ENCODE assay signal across 30 mouse cellular contexts in genomic region chr9:111632833-111633232, GRCm38 (mm10). TPM values are rescaled to one million over a fixed set of nuclear protein-coding genes. Genes with fewer than 3 reads are reported as not detected.
A peak's percentile ranks its signal among the peaks of the same experiment; 100 is the strongest.
DNase-seq lines count a peak whose midpoint lies in the region; ATAC-seq and TF ChIP-seq lines count a peak whose summit lies in the region.
"Had no signal": no experiment of that assay in that cellular context is flagged by ENCODE, and none has a peak within 500 bp of the region (broad histone marks: within the 10 kb centered on the region; RNA-seq: fewer than 3 reads in every experiment).

No protein-coding gene starts in this region.

- no peak overlapping the region for H3K9ac ChIP-seq in forebrain, embryonic 14.5 days (ENCODE audit: low read length)
- H3K9ac ChIP-seq in forebrain, postnatal 0 days, result no peak overlapping the region
- no peak overlapping the region for H3K9ac ChIP-seq in kidney, postnatal 0 days (ENCODE audit: low read depth, low read length)
- H3K9ac ChIP-seq: hindbrain, embryonic 12.5 days; limb, embryonic 13.5 days; lung, embryonic 15.5 days; midbrain, embryonic 15.5 days; neural tube, embryonic 15.5 days had no signal

- H3K27me3 ChIP-seq in forebrain, embryonic 14.5 days (replicated peaks; ENCODE audit: control insufficient read depth, insufficient read depth, low read length), result no peaks in the 10 kb centered on the region
- H3K27me3 ChIP-seq in forebrain, postnatal 0 days (ENCODE audit: insufficient read depth, low read length), result no peaks in the 10 kb centered on the region
- H3K27me3 ChIP-seq in kidney, postnatal 0 days (ENCODE audit: insufficient read depth, low read length), result no peaks in the 10 kb centered on the region
- H3K27me3 ChIP-seq: hindbrain, embryonic 12.5 days; limb, embryonic 13.5 days; lung, embryonic 15.5 days; midbrain, embryonic 15.5 days; neural tube, embryonic 15.5 days had no signal

- H3K9me3 ChIP-seq in forebrain, embryonic 14.5 days (replicated peaks; ENCODE audit: control insufficient read depth, low read length), result no peaks in the 10 kb centered on the region
- no peaks in the 10 kb centered on the region for H3K9me3 ChIP-seq in forebrain, postnatal 0 days (ENCODE audit: low read length)
- no peaks in the 10 kb centered on the region for H3K9me3 ChIP-seq in kidney, postnatal 0 days (replicated peaks; ENCODE audit: low read length)
- H3K9me3 ChIP-seq: hindbrain, embryonic 12.5 days; limb, embryonic 13.5 days; lung, embryonic 15.5 days; midbrain, embryonic 10.5 days; midbrain, embryonic 15.5 days; neural tube, embryonic 15.5 days had no signal

- intact Hi-C loops in gastrocnemius, postnatal 36 days (cut with DNase I), result no loop called here

- H3K4me1 ChIP-seq in forebrain, embryonic 14.5 days (ENCODE audit: control insufficient read depth, insufficient read depth, low read length), result no peaks in the 10 kb centered on the region
- no peaks in the 10 kb centered on the region for H3K4me1 ChIP-seq in forebrain, postnatal 0 days (ENCODE audit: insufficient read depth)
- H3K4me1 ChIP-seq in kidney, postnatal 0 days (replicated peaks; ENCODE audit: insufficient read depth, low read length), result no peaks in the 10 kb centered on the region
- H3K4me1 ChIP-seq: hindbrain, embryonic 12.5 days; limb, embryonic 13.5 days; lung, embryonic 15.5 days; midbrain, embryonic 10.5 days; midbrain, embryonic 15.5 days; neural tube, embryonic 15.5 days had no signal

- TF ChIP-seq CTCF in forebrain, postnatal 0 days (IDR thresholded peaks at IDR 0.05; ENCODE audit: low read depth), result no peak
- no peak for TF ChIP-seq CTCF in kidney, postnatal 0 days (IDR thresholded peaks at IDR 0.05; ENCODE audit: low read depth)

- H3K4me2 ChIP-seq in forebrain, embryonic 14.5 days (ENCODE audit: low read length), result no peak overlapping the region
- no peak overlapping the region for H3K4me2 ChIP-seq in forebrain, postnatal 0 days (ENCODE audit: low read depth)
- no peak overlapping the region for H3K4me2 ChIP-seq in kidney, postnatal 0 days (ENCODE audit: low read length)
- H3K4me2 ChIP-seq: hindbrain, embryonic 12.5 days; limb, embryonic 13.5 days; liver, embryonic 11.5 days; lung, embryonic 15.5 days; midbrain, embryonic 15.5 days; neural tube, embryonic 15.5 days had no signal

- H3K36me3 ChIP-seq in forebrain, embryonic 14.5 days (ENCODE audit: control insufficient read depth, insufficient read depth, low read length), result no peaks in the 10 kb centered on the region
- no peaks in the 10 kb centered on the region for H3K36me3 ChIP-seq in forebrain, postnatal 0 days (ENCODE audit: insufficient read depth)
- H3K36me3 ChIP-seq in kidney, postnatal 0 days (ENCODE audit: insufficient read depth, low read length), result no peaks in the 10 kb centered on the region
- H3K36me3 ChIP-seq: hindbrain, embryonic 12.5 days; limb, embryonic 13.5 days; lung, embryonic 15.5 days; midbrain, embryonic 10.5 days; midbrain, embryonic 15.5 days; neural tube, embryonic 15.5 days had no signal

- peak; percentile 5; the same call in 1 of the 2 replicates for ATAC-seq in forebrain, embryonic 14.5 days
- no peak for ATAC-seq in forebrain, postnatal 0 days
- peak; percentile 46; the same call in 1 of the 2 replicates for ATAC-seq in kidney, postnatal 0 days (replicated peaks; ENCODE audit: low FRiP score, low read depth)
- ATAC-seq: activated CD4-positive, CD25-positive, alpha-beta regulatory T cell, adult 4 months; CD4-positive, CD25-positive, alpha-beta regulatory T cell, adult 4 months; intestine, embryonic 16.5 days; midbrain, embryonic 15.5 days had no signal

- WGBS in forebrain, embryonic 14.5 days, result 4% methylated on average over 4 of the region's 4 CpGs
- 21% methylated on average over 4 of the region's 4 CpGs for WGBS in forebrain, postnatal 0 days
- WGBS in kidney, postnatal 0 days, result 67% methylated on average over 4 of the region's 4 CpGs

- H3K27ac ChIP-seq in forebrain, embryonic 14.5 days (ENCODE audit: low read depth, low read length), result no peak overlapping the region
- no peak overlapping the region for H3K27ac ChIP-seq in forebrain, postnatal 0 days (ENCODE audit: low read depth, low read length)
- H3K27ac ChIP-seq in kidney, postnatal 0 days, result no peak overlapping the region
- H3K27ac ChIP-seq: hindbrain, embryonic 12.5 days; limb, embryonic 13.5 days; lung, embryonic 15.5 days; midbrain, embryonic 10.5 days; midbrain, embryonic 15.5 days; neural tube, embryonic 15.5 days; stomach, postnatal 0 days had no signal

- DNase-seq in forebrain, embryonic 14.5 days (ENCODE audit: low spot score), result peak; percentile 8
- DNase-seq in forebrain, postnatal 0 days, result no peak
- DNase-seq in kidney, postnatal 0 days (ENCODE audit: low spot score), result no peak
- no peak for DNase-seq in kidney, postnatal 10 days
- DNase-seq in Muller cell, postnatal 12 days (ENCODE audit: inconsistent ontology term), result peak; percentile 33
- DNase-seq in brain, adult 2 months (ENCODE audit: low read depth, low spot score), result peak; percentile 50
- no peak for DNase-seq in T-cell, adult 2 months (ENCODE audit: low spot score)
- no peak for DNase-seq in gastrocnemius, postnatal 36 days
- DNase-seq: adrenal gland, adult 2 months; adrenal gland, postnatal 36 days; cerebellum, adult 9-10 months; cerebellum, postnatal 36 days; heart, postnatal 10 days; kidney, adult 8-10 months; kidney, postnatal 14 days; retina, postnatal 1 day; right cerebral cortex, postnatal 25 days; spleen, adult 18-20 months had no signal

- no peak overlapping the region for H3K4me3 ChIP-seq in forebrain, embryonic 14.5 days (ENCODE audit: low read depth, low read length)
- no peak overlapping the region for H3K4me3 ChIP-seq in forebrain, postnatal 0 days (ENCODE audit: low read depth, low read length)
- H3K4me3 ChIP-seq in kidney, postnatal 0 days (replicated peaks; ENCODE audit: low read depth, low read length), result no peak overlapping the region
- H3K4me3 ChIP-seq: hindbrain, embryonic 12.5 days; limb, embryonic 13.5 days; lung, embryonic 15.5 days; midbrain, embryonic 10.5 days; midbrain, embryonic 15.5 days; neural tube, embryonic 15.5 days had no signal

RNA-seq across cellular contexts. Expression of gene Stac, which starts 57.3 kb away (rescaled TPM):
- polyA plus RNA-seq in forebrain, embryonic 14.5 days (2014; fragmentation: Nextera tagmentation; extraction: Ambion mirVana), result 2.8 and 3.4 TPM in 2 replicates
- 6.2 and 7.5 TPM in 2 replicates for total RNA-seq in forebrain, postnatal 0 days (2014; rRNA removed)
- 5.6 and 7.1 TPM in 2 replicates for polyA plus RNA-seq in forebrain, postnatal 0 days (2015; fragmentation: Nextera tagmentation; extraction: Ambion mirVana)
- 2.3 and 3.1 TPM in 2 replicates for polyA plus RNA-seq in kidney, postnatal 0 days (2015; fragmentation: Nextera tagmentation; extraction: Ambion mirVana)
- under 1 TPM; 0.37 to 0.82 TPM for total RNA-seq in gastrocnemius, postnatal 36 days (2021)
- total RNA-seq: megakaryocyte progenitor cell, adult 5-6 weeks had no signal
- polyA plus RNA-seq: activated CD4-positive, CD25-positive, alpha-beta regulatory T cell, adult 4 months; CD4-positive, CD25-positive, alpha-beta regulatory T cell, adult 4 months had no signal

Comparison
In these comparisons a context has a peak if more than half of its experiments do, and no peak if none do; other contexts are left out.
1. DNase-seq: peak in forebrain, embryonic 14.5 days (single experiment), Muller cell, postnatal 12 days (single experiment) and brain, adult 2 months (single experiment); none in forebrain, postnatal 0 days (single experiment), kidney, postnatal 0 days (single experiment), kidney, postnatal 10 days (single experiment), T-cell, adult 2 months (single experiment) and gastrocnemius, postnatal 36 days (0 of 2).